Mouse (Mus musculus) liver, embryonic 14.5 days (tissue): Measurements from ENCODE around the gene Zfhx2.

ENCODE experiments used
- CTCF ChIP-seq: IDR thresholded peaks from 2 replicates; pipeline ENCODE4 v1.5.1; 2016; ENCODE audit warnings: antibody characterized with exemption, low read depth, control low read depth
- EP300 ChIP-seq: IDR thresholded peaks from 2 replicates; pipeline ENCODE4 v1.6.1; 2016; ENCODE audit warnings: antibody characterized with exemption, low read depth

DNA sequence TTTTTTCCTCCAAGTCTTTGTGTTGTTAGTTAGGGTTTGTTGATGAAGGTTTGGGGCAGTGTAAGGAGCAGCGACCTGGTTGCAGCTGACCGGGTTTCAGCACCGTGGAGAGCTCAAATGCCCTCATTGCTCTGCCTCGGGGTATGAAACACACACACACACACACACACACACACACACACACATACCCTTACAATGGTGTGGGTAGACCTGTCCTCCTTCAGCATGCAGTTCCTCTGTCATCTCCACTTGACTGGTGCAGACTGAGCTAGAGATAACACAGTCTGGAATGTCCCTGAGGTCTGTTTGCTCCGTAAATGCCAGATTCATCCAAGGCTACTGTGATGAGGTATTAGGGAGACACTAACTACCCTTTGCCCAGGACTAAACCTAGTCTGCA lies 64.9 kb downstream of the Zfhx2 start:
- no peak for TF ChIP-seq CTCF
- no peak for TF ChIP-seq EP300
